Comparison of ENCODE assay signal across 8 mouse cellular contexts in genomic region chr19:58469421-58469820, GRCm38 (mm10). TPM values are rescaled to one million over a fixed set of nuclear protein-coding genes. Genes with fewer than 3 reads are reported as not detected.
DNase-seq lines count a peak whose midpoint lies in the region; ATAC-seq and TF ChIP-seq lines count a peak whose summit lies in the region.

No protein-coding gene starts in this region.

- TF ChIP-seq CTCF in lung, embryonic 14.5 days (IDR thresholded peaks at IDR 0.05; ENCODE audit: low read depth): peak; percentile 89

- peak; percentile 61 for ATAC-seq in granulocyte monocyte progenitor cell, adult 5-6 weeks (replicated peaks; ENCODE audit: poor library complexity, severe bottlenecking)
- ATAC-seq in lung, embryonic 14.5 days (ENCODE audit: insufficient read depth): no peak

- H3K36me3 ChIP-seq in lung, embryonic 14.5 days (ENCODE audit: insufficient read depth): no peaks in the 10 kb centered on the region

- H3K4me2 ChIP-seq in lung, embryonic 14.5 days: no peak overlapping the region

- no peaks in the 10 kb centered on the region for H3K27me3 ChIP-seq in lung, embryonic 14.5 days (ENCODE audit: insufficient read depth, low read length)

- WGBS in lung, embryonic 14.5 days: 11% methylated on average over 12 of the region's 12 CpGs

- no peak overlapping the region for H3K9ac ChIP-seq in lung, embryonic 14.5 days

- peak; percentile 36 for DNase-seq in 3134 (ENCODE audit: extremely low read depth, insufficient read length, low spot score)
- peak; percentile 80 to 82 for DNase-seq in adrenal gland, adult 18-20 months (ENCODE audit: low spot score in 2 of 2)
- DNase-seq in embryo, embryonic 10.5 days (ENCODE audit: low spot score): peak; percentile 92
- peak; percentile 72 to 93 for DNase-seq in kidney, postnatal 36 days
- peak; percentile 98 for DNase-seq in lung, embryonic 14.5 days
- peak; percentile 79 for DNase-seq in ovary, postnatal 36 days (ENCODE audit: low spot score)
- peak; percentile 58 to 90 for DNase-seq in thymus, postnatal 10 days (ENCODE audit: low spot score in 2 of 2)

- H3K4me1 ChIP-seq in lung, embryonic 14.5 days (ENCODE audit: insufficient read depth): no peaks in the 10 kb centered on the region

- no peaks in the 10 kb centered on the region for H3K9me3 ChIP-seq in lung, embryonic 14.5 days (ENCODE audit: low read depth, low read length)

- no peak overlapping the region for H3K4me3 ChIP-seq in lung, embryonic 14.5 days (ENCODE audit: low read depth, low read length)

- H3K27ac ChIP-seq in lung, embryonic 14.5 days (ENCODE audit: low read depth): no peak overlapping the region

RNA-seq across cellular contexts. Expression of gene Gfra1, which starts 13.7 kb away (rescaled TPM):
- total RNA-seq in adrenal gland, adult 18-20 months (2021): 1 to 10 TPM; 1.0 to 2.9 TPM
- not detected in 2 replicates for total RNA-seq in granulocyte monocyte progenitor cell, adult 5-6 weeks (2014; fragmentation: Nextera tagmentation)
- not detected in 2 replicates for total RNA-seq in granulocyte monocyte progenitor cell, adult 5-6 weeks (2017)
- 6.7 and 7.7 TPM in 2 replicates for polyA plus RNA-seq in lung, embryonic 14.5 days (2014; fragmentation: Nextera tagmentation; extraction: Ambion mirVana)

RNA-seq across cellular contexts. Expression of gene Ccdc172, which starts 42.4 kb away (rescaled TPM):
- not detected for total RNA-seq in adrenal gland, adult 18-20 months (2021)
- not detected in 2 replicates for total RNA-seq in granulocyte monocyte progenitor cell, adult 5-6 weeks (2014; fragmentation: Nextera tagmentation)
- total RNA-seq in granulocyte monocyte progenitor cell, adult 5-6 weeks (2017): not detected in 2 replicates
- polyA plus RNA-seq in lung, embryonic 14.5 days (2014; fragmentation: Nextera tagmentation; extraction: Ambion mirVana): not detected in 2 replicates

Comparison
In these comparisons a context has a peak if more than half of its experiments do, and no peak if none do; other contexts are left out.
1. DNase-seq: peak in every context shown above with its lines; median percentile 98 in lung, embryonic 14.5 days; 92 in embryo, embryonic 10.5 days; 82 in kidney, postnatal 36 days; 81 in adrenal gland, adult 18-20 months; 79 in ovary, postnatal 36 days; 74 in thymus, postnatal 10 days; 36 in 3134.